Comparison of ENCODE assay signal across 33 mouse cellular contexts in genomic region chr1:150260355-150260754, GRCm38 (mm10). TPM values are rescaled to one million over a fixed set of nuclear protein-coding genes. Genes with fewer than 3 reads are reported as not detected.
DNase-seq lines count a peak whose midpoint lies in the region; TF ChIP-seq lines count a peak whose summit lies in the region.
"Had no signal": no experiment of that assay in that cellular context is flagged by ENCODE, and none has a peak within 500 bp of the region (broad histone marks: within the 10 kb centered on the region; RNA-seq: fewer than 3 reads in every experiment).

No protein-coding gene starts in this region.

- H3K4me1 ChIP-seq in embryonic fibroblast, embryonic 13.5 days (ENCODE audit: control insufficient read depth, insufficient read depth, low read length), result peaks cover 6% of the 10 kb centered on the region; the same call in 1 of the 2 replicates
- H3K4me1 ChIP-seq: embryonic facial prominence, embryonic 10.5 days; embryonic facial prominence, embryonic 13.5 days; forebrain, embryonic 10.5 days; forebrain, embryonic 13.5 days; hindbrain, embryonic 12.5 days; hindbrain, embryonic 15.5 days had no signal

- H3K27ac ChIP-seq in embryonic fibroblast, embryonic 13.5 days (ENCODE audit: insufficient read depth, low read length), result peak overlapping the region; percentile 89
- no peak overlapping the region for H3K27ac ChIP-seq in gastrocnemius, adult 2 months
- H3K27ac ChIP-seq: embryonic facial prominence, embryonic 10.5 days; embryonic facial prominence, embryonic 13.5 days; forebrain, embryonic 10.5 days; forebrain, embryonic 13.5 days; hindbrain, embryonic 12.5 days; hindbrain, embryonic 15.5 days had no signal

- TF ChIP-seq CTCF in embryonic fibroblast, embryonic 13.5 days (IDR thresholded peaks at IDR 0.05; ENCODE audit: borderline replicate concordance, insufficient read depth, low read length), result no peak
- TF ChIP-seq CTCF in gastrocnemius, adult 2 months (IDR thresholded peaks at IDR 0.05), result no peak

- TF ChIP-seq POLR2A in embryonic fibroblast, embryonic 13.5 days (IDR thresholded peaks at IDR 0.05; ENCODE audit: low read depth, low read length), result no peak

- intact Hi-C loops in gastrocnemius, adult 2 months (cut with DNase I), result loop anchor here (5.0 kb wide), 1 partner anchor 428 kb away; no protein-coding TSS in a partner anchor

- peak; percentile 5 for DNase-seq in adrenal gland, adult 8-10 months
- DNase-seq in adrenal gland, adult 18-20 months (ENCODE audit: low spot score in 2 of 2), result no peak
- DNase-seq in 416B (ENCODE audit: low read depth), result peak; percentile 51
- DNase-seq in embryo, embryonic 9.5 days (ENCODE audit: extremely low spot score), result no peak
- no peak for DNase-seq in gastrocnemius, adult 2 months
- DNase-seq: cerebellum, adult 11 months; cerebellum, adult 2 months; cerebellum, adult 9-11 months; cerebellum, postnatal 25 days; gastrocnemius, postnatal 14 days; heart, adult 11 months; kidney, adult 2 months had no signal

- H3K4me3 ChIP-seq in embryonic fibroblast, embryonic 13.5 days (ENCODE audit: insufficient read depth, low read length), result no peak overlapping the region
- no peak overlapping the region for H3K4me3 ChIP-seq in gastrocnemius, adult 2 months
- H3K4me3 ChIP-seq: embryonic facial prominence, embryonic 10.5 days; embryonic facial prominence, embryonic 13.5 days; forebrain, embryonic 10.5 days; forebrain, embryonic 13.5 days; hindbrain, embryonic 12.5 days; hindbrain, embryonic 15.5 days had no signal

RNA-seq across cellular contexts. Expression of gene Pdc, which starts 58.9 kb away (rescaled TPM):
- not detected for total RNA-seq in adrenal gland, adult 8-10 months (2022)
- not detected for total RNA-seq in adrenal gland, adult 18-20 months (2021)
- not detected in 2 replicates for polyA plus RNA-seq in embryonic fibroblast, embryonic 13.5 days (2011; ENCODE audit: insufficient read length, low read depth, missing spikeins)
- total RNA-seq in gastrocnemius, adult 2 months (2021), result under 1 TPM in 1 of 2 experiments, not detected in 1; 0.20 TPM
- total RNA-seq: adrenal gland, postnatal 4 days; CH12.LX; common myeloid progenitor, adult 5-6 weeks; gastrocnemius, adult 18-20 months; heart, adult 8-10 months; heart, postnatal 25 days; hematopoietic stem cell, adult 5-6 weeks had no signal
- polyA plus RNA-seq: cerebellum, adult 2 months; embryonic facial prominence, embryonic 10.5 days; embryonic facial prominence, embryonic 13.5 days; forebrain, embryonic 10.5 days; forebrain, embryonic 13.5 days; forebrain, embryonic 16.5 days; G1E; heart, embryonic 11.5 days; heart, embryonic 14.5 days; heart, postnatal 0 days; hindbrain, embryonic 15.5 days; intestine, embryonic 14.5 days; intestine, postnatal 0 days; kidney, adult 2 months had no signal

Comparison
In these comparisons a context has a peak if more than half of its experiments do, and no peak if none do; other contexts are left out.
1. DNase-seq: peak in adrenal gland, adult 8-10 months (single experiment) and 416B (single experiment); none in adrenal gland, adult 18-20 months (0 of 2), embryo, embryonic 9.5 days (single experiment) and gastrocnemius, adult 2 months (single experiment).